Mouse (Mus musculus): Measurements from ENCODE around the gene Thada.

GRCm38 (mm10) chr17:84422916-84423315, 43.1 kb downstream of the Thada start:
- no peak for TF ChIP-seq CTCF (IDR thresholded peaks at IDR 0.05; ENCODE audit: control insufficient read depth, insufficient read depth, low read length)
- TF ChIP-seq POLR2A (IDR thresholded peaks at IDR 0.05; ENCODE audit: borderline replicate concordance, control insufficient read depth, low read depth, low read length), result no peak

All from bone marrow, adult 2 months (tissue).